Mouse (Mus musculus) forebrain, postnatal 0 days (tissue): ENCODE measurements around the gene Gm11627. TPM values are rescaled to one million over a fixed set of nuclear protein-coding genes. Genes with fewer than 3 reads are reported as not detected.
"Not testable (repeated sequence)": the region's sequence is repeated elsewhere in the genome, so short reads cannot be mapped to it uniquely, and the experiment has no call there.

Experiments used
- ATAC-seq: fragments of 200-750 bp; cut with Nextera tagmentation; 2 replicates; pipeline ENCODE4 v1.8.0; 2017; ENCODE audit warnings: mild to moderate bottlenecking, moderate library complexity
- DNase-seq: peaks from one replicate; pipeline ENCODE4 v3.0.0-alpha.2; 2015
- H3K27ac ChIP-seq: fragments of 300-500 bp; sonication (generic); 2 replicates; pipeline ENCODE4 v1.5.1; 2014; ENCODE audit warnings: low read depth, mild to moderate bottlenecking, antibody characterized with exemption, low read length, moderate library complexity, mixed read lengths
- H3K27me3 ChIP-seq: fragments of 300-500 bp; sonication (generic); 2 replicates; pipeline ENCODE4 v1.6.1; 2014; ENCODE audit warnings: mild to moderate bottlenecking, low read length, mixed read lengths; ENCODE audit not compliant: insufficient read depth
- H3K36me3 ChIP-seq: fragments of 300-500 bp; sonication (generic); 2 replicates; pipeline ENCODE4 v1.6.1; 2014; ENCODE audit warnings: mild to moderate bottlenecking, moderate library complexity; ENCODE audit not compliant: insufficient read depth
- H3K4me1 ChIP-seq: fragments of 300-500 bp; sonication (generic); 2 replicates; pipeline ENCODE4 v1.6.1; 2014; ENCODE audit warnings: antibody characterized with exemption; ENCODE audit not compliant: insufficient read depth
- H3K4me2 ChIP-seq: fragments of 300-500 bp; sonication (generic); 2 replicates; pipeline ENCODE4 v1.6.1; 2014; ENCODE audit warnings: low read depth, mild to moderate bottlenecking, moderate library complexity
- H3K4me3 ChIP-seq: fragments of 300-500 bp; sonication (generic); 2 replicates; pipeline ENCODE4 v1.5.1; 2014; ENCODE audit warnings: low read depth, low read length, mixed read lengths
- H3K9ac ChIP-seq: fragments of 300-500 bp; sonication (generic); 2 replicates; pipeline ENCODE4 v1.6.1; 2014; ENCODE audit warnings: mild to moderate bottlenecking
- H3K9me3 ChIP-seq: fragments of 300-500 bp; sonication (generic); 2 replicates; pipeline ENCODE4 v1.6.1; 2016; ENCODE audit warnings: low read length
- CTCF ChIP-seq: sonication (generic); IDR thresholded peaks from 2 replicates; pipeline ENCODE4 v1.5.1; 2016; ENCODE audit warnings: antibody characterized with exemption, control low read depth, low read depth
- WGBS: fragments of 180-500 bp; shearing (Covaris S2); extraction: QIAGEN DNeasy Blood & Tissue Kit; methylation state at CpG from one replicate; pipeline ENCODE4 v1.1.7; 2014; 5-methylcytosine and 5-hydroxymethylcytosine counted together
- polyA plus RNA-seq: library from polyadenylated mRNA; unstranded; fragments of >200 nt; fragmentation: Nextera tagmentation; extraction: Ambion mirVana; gene quantifications from 2 replicates; pipeline ENCODE4 v1.2.1, GENCODE M21; 2015
- total RNA-seq: library from RNA; depleted of rRNA; stranded (reverse); fragments of >200 nt; gene quantifications from 2 replicates; pipeline ENCODE4 v1.2.3, GENCODE M21; 2014

Gm11627 gene
- total and polyA plus RNA-seq, 2 experiments from 2014 or later: 2.6 to 3.7 TPM

DNA sequence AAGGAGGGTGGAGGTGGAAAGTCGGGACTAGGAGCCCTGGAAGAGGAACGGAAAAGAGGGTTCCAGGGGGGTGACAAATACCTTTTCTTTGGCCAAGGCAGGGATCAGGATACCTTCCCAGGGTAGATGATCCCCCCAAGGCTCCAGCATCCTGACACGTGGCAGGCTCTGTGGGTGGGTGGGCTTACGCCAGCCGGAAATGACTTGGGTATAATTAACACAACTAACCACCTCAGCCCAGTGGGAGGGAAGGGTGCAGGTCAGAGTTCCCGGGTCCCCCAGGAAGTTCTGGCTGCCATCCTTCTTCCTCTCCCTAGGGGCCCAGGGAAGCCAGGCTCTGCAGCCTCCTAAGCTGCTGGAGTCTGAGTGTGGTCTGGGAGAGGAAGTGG is 32.0 kb upstream of the Gm11627 start:
- Histone ChIP-seq H3K4me3 (no peak overlapping the region), H3K27me3 (no peaks in the 10 kb centered on the region), H3K36me3 (no peaks in the 10 kb centered on the region), H3K9me3 (no peaks in the 10 kb centered on the region), H3K4me2 (no peak overlapping the region), H3K9ac (no peak overlapping the region), H3K27ac (no peak overlapping the region), H3K4me1 (no peaks in the 10 kb centered on the region)
- ATAC-seq (no peak), DNase-seq (no peak)
- 16% methylated on average over 6 of the region's 6 CpGs for WGBS
- no peak for TF ChIP-seq CTCF

DNA sequence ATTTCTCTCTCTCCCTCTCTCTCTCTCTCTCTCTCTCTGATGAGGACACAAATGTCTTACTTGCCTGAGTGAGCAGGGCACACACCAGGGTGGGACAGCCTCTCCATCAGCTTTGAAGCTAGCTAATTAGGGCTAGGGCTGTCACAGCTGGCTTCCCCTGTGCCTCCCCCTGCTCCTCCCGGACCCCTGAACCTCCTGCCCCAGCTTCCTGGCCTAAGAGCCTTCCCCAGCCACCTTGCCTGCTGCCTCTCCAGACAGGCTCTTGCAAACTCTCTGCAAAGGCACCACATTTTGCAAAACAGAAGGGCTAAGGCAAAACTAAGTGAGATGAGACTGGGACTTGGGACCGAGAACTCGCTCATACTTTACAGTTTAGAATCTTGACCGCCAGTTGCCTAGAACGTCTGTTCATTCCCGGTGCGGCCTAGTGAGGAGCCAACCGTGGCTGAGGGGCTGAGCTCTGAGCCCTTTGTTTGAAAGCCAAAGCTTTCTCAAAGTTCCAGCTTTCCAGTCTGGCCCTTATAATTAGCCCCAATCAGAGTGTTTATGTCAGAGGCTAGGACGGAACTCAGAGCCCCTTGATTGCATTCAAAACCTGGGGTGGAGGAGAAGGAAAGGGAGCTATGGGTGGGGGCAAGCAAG is 31.5 kb upstream of the Gm11627 start:
- H3K4me3 ChIP-seq: no peak overlapping the region
- ATAC-seq (peak; percentile 40), DNase-seq (no peak)
- H3K9ac ChIP-seq: no peak overlapping the region
- H3K27me3 ChIP-seq: no peaks in the 10 kb centered on the region
- H3K9me3 ChIP-seq: no peaks in the 10 kb centered on the region
- H3K36me3 ChIP-seq: no peaks in the 10 kb centered on the region
- no peak overlapping the region for H3K27ac ChIP-seq
- H3K4me2 ChIP-seq: no peak overlapping the region
- H3K4me1 ChIP-seq: no peaks in the 10 kb centered on the region
- no peak for TF ChIP-seq CTCF
- 7% methylated on average over 9 of the region's 9 CpGs for WGBS

DNA sequence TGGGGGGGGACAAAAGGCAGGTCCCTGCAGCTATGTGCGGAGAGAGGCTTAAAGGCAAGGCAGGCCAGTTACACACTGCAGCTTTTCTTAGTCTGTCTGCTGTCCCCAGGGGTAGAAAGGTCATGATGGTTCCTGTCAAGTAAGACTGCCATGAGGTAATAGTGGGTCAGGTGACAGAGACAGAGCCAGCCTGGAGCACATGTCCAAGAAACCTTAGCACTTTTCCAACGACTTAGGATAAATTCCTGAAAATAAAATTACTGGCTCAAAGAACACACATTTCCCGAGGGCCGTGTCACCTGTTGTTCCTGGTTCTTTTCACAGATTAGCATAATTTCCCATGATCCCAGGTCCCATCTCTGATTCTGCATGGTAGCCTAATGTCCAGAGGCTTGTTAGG is 31.0 kb upstream of the Gm11627 start:
- Histone ChIP-seq H3K36me3 (no peaks in the 10 kb centered on the region), H3K4me3 (no peak overlapping the region), H3K9ac (no peak overlapping the region), H3K27ac (no peak overlapping the region), H3K4me1 (no peaks in the 10 kb centered on the region), H3K9me3 (no peaks in the 10 kb centered on the region), H3K4me2 (no peak overlapping the region), H3K27me3 (no peaks in the 10 kb centered on the region)
- no peak for ATAC-seq
- TF ChIP-seq CTCF: no peak
- WGBS: 26% methylated on average over 4 of the region's 4 CpGs
- DNase-seq: no peak

DNA sequence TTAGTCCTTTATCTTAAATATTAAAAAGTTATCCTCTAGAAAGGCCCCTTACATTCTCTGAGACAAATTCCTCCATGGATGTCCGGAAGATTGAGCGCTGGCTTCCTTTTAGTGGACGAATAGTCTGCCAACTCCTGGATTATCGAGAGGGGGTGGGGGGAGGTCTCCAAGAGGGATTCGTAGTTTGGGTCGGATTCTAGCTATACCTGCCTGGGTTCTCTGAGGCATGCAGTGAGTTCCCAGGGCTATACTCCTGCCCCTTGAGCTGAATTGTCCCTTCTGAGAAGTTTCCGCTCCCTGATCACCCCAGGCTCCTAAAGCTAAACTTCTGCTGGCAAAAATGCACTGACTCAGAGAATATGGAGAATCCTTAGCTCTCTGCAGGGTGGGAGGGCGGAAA is 30.2 kb upstream of the Gm11627 start:
- H3K9me3 ChIP-seq: no peaks in the 10 kb centered on the region
- H3K27ac ChIP-seq: no peak overlapping the region
- TF ChIP-seq CTCF: no peak
- H3K9ac ChIP-seq: no peak overlapping the region
- H3K36me3 ChIP-seq: no peaks in the 10 kb centered on the region
- no peaks in the 10 kb centered on the region for H3K4me1 ChIP-seq
- no peak for ATAC-seq
- WGBS: 46% methylated on average over 8 of the region's 8 CpGs
- no peak for DNase-seq
- H3K4me3 ChIP-seq: no peak overlapping the region
- H3K27me3 ChIP-seq: no peaks in the 10 kb centered on the region
- no peak overlapping the region for H3K4me2 ChIP-seq

DNA sequence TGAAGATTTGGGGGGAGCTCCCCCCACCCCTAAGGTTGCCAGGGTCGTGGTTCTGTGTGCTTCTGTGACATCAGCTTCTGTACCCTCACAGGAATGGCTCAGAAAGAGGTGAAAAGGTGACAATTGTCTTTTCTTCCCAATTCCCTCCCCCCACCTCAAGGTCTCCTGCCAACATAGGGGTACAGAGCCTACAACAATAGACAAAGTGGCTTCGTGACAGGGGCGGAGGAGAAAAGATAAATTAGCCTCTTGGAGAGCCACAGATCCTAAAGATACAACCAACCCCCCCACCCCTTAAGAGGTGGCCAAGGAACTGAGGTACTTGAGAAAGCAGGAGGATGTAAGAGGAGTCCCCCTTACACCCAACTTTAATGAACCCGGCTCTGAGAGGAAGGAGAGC is 29.4 kb upstream of the Gm11627 start:
- no peak for TF ChIP-seq CTCF
- WGBS: 21% methylated on average over 4 of the region's 4 CpGs
- H3K9me3 ChIP-seq: no peaks in the 10 kb centered on the region
- no peak overlapping the region for H3K4me3 ChIP-seq
- no peaks in the 10 kb centered on the region for H3K36me3 ChIP-seq
- H3K4me2 ChIP-seq: no peak overlapping the region; the same call in 1 of the 2 replicates
- no peak for ATAC-seq
- no peak overlapping the region for H3K27ac ChIP-seq
- H3K9ac ChIP-seq: no peak overlapping the region
- DNase-seq: no peak
- no peaks in the 10 kb centered on the region for H3K4me1 ChIP-seq
- H3K27me3 ChIP-seq: no peaks in the 10 kb centered on the region

DNA sequence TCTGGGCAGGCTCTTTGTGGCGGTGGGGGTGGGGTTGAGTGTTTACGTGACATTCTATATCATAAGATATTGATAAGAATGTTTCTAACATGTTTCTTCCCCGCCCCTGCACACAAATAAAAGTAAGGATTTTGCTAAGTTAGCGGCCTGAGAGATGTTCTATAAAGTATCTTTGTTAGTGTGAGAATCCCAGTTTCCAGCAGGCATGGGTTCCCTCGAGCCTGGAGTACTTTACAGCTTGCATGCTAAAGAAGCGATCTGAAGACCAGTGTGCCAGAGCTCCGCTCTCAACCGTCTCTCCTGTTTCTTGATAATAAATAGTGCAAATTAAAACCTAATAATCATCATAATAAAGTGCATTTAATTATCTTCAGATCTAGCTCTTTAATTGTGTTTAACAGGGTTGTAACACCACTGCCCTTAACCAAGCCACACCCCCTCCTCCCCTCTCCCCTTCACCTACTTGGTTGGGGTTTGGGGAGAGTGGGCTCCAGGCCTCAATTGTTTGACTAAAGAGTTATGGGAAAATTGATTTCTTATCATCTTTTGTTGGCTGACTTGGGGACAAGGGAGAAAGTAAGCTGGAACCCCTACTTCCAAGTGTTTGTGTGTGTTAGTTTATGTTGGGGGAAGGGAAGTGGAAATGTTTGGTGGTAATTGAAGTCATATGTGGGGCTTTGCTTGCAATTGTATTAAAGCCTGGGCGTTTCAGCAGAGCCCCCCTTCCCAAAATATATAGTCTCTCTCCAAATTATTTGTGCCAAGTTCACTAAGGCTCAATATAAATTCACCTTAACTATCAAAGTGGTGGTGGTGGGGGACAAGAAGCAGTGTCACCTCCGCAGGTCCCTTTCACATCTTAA is 28.7 kb upstream of the Gm11627 start:
- H3K4me2 ChIP-seq: peak overlapping the region; percentile 81
- no peaks in the 10 kb centered on the region for H3K4me1 ChIP-seq
- 13% methylated on average over 10 of the region's 10 CpGs for WGBS
- no peaks in the 10 kb centered on the region for H3K36me3 ChIP-seq
- no peaks in the 10 kb centered on the region for H3K27me3 ChIP-seq
- DNase-seq: no peak
- no peak overlapping the region; the same call in 1 of the 2 replicates for H3K9ac ChIP-seq
- H3K27ac ChIP-seq: no peak overlapping the region
- ATAC-seq: no peak
- H3K4me3 ChIP-seq: peak overlapping the region; percentile 79; the same call in 1 of the 2 replicates
- TF ChIP-seq CTCF: no peak
- H3K9me3 ChIP-seq: no peaks in the 10 kb centered on the region

DNA sequence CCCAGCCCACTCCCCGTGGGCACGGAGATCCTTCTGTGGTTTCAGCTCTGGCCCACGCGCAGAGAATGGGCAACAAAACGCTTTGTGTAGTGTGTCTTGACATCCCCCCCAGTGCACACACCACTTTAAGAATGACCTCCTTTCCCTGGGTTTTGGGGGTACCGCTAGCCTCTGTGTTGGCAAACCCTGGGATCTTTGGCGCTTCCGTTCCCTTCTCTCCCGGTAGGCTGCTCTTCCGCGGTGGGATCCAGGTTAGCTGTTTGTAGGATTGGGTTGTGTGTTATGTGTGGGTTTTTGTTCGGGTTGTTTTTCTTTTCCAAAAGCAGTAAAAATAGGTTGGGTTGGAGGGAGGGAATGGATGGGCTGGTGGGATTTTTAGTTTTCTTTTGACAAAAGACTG is 27.9 kb upstream of the Gm11627 start:
- H3K27ac ChIP-seq, H3K9me3 ChIP-seq, H3K27me3 ChIP-seq, H3K36me3 ChIP-seq, H3K4me1 ChIP-seq, ATAC-seq: not testable (repeated sequence)
- Histone ChIP-seq H3K4me3 (peak overlapping the region; percentile 79), H3K4me2 (peak overlapping the region; percentile 81), H3K9ac (peak overlapping the region; percentile 33)
- DNase-seq: peak; percentile 14
- WGBS: 2% methylated on average over 12 of the region's 12 CpGs
